Mouse (Mus musculus): ENCODE measurements around the gene Xpo4.

Xpo4 gene

DNA sequence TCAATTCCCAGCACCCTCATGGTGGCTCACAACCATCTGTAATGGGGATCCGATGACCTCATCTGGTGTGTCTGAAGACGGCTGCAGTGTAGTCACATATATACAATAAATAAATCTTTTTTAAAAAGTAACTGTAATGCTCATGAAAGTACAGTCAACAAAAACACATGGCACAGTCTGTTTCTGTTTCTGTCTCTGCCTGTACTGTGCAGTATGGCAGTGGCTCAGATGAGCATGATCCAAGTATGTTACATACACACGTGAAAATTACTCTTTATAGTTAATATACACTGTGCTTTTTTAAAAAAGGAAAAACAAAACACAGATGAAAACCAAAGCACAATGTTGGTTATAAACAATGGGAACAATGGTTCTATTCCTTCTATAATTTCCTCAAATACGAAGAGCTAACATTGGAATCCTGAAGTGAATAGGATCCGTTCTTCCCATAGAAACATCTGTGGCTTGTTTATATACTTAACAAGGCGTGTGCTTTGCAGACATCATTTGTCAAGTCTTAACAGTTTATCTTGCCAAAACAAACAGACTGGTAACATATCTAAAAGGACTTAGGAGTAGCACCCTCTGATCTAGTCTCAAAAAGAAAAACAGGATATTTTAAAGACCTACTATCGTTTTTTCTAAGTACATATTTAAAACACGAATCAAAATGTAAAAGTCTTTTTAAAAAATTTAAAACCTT lies 58.4 kb downstream of the Xpo4 start:
- no peak for DNase-seq

DNA sequence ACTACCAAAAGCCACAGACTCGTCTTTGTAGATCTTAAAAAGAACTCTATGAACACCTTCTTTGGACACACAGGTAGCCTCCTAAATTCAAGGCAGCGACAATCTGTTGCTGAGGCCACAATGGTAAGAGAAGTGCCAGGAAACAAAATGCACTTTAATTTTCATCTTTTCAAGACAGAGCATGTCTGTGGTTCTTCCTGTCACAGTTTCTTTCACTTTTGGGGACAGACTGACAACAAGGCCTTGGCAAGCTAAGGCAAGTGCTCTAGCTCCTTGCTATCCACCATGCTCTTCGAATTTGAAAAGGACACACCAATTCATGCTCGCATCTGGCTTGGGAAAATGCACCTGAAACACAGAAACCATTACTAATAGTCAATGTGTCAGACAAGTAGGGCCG lies 72.0 kb downstream of the Xpo4 start:
- no peak for DNase-seq

DNA sequence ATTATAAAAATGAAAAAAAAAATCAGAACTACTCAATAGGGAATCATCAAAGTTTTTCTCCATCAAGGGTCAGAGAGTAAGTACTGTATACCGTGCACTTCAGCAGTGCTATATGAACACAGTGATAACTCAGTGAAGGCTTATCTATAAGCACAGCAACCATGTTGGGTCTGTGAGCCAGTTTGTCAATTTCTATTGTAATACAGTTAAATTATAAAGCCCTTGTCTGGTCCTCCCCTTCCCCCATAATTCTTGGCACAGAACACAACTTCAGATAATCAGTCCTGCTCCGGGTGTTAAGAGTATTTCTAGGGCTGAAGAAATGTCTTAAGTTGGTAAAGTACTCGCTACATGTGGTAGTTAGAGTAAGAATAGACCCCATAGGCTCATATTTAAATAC lies 73.4 kb downstream of the Xpo4 start:
- no peak for DNase-seq

GRCm38 (mm10) chr14:57576364-57577060 lies 88.7 kb downstream of the Xpo4 start:
- no peak for DNase-seq

DNA sequence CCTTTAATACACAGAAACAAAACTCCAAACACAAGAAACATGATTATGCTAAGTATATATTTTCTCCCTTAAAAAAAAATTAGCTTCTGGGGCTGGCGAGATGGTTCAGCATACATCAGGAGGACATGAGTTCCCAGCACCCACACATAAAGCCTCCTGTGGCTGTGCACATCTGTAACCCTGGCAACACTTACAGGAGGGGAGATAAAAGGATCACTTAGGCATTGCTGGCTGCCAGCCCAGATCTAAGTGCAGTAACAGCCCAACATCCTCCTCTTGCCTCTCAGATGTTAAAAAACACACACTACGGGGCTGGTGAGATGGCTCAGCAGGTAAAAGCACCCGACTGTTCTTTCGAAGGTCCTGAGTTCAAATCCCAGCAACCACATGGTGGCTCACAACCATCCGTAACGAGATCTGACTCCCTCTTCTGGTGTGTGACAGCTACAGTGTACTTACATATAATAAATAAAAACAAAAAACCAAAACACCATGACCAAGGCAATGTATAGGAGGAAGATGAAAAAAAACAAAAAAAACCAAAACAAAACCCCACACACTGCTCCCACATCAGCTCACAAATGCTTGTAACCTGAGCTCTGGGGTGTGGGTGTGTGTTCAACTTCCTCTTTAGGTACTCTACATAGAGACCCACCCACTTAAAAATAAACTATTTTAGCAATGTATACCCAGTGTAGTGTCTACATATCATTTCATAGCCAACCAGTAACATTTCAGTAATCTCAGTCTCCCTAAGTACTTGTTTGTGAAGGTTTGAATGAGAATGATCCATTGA lies 90.2 kb downstream of the Xpo4 start:
- DNase-seq, result no peak

GRCm38 (mm10) chr14:57571155-57572133 lies 93.8 kb downstream of the Xpo4 start, which contains the start of gene Eef1akmt1:
Eef1akmt1 (minus strand) TSS chr14:57571612.
- DNase-seq, result peak; percentile 97

- DNase-seq, result no peak
Measured at GRCm38 (mm10) chr14:57565626-57566025, 99.6 kb downstream of the Xpo4 start.

- no peak for DNase-seq
Measured at GRCm38 (mm10) chr14:57556922-57557321, 108.3 kb downstream of the Xpo4 start.

DNA sequence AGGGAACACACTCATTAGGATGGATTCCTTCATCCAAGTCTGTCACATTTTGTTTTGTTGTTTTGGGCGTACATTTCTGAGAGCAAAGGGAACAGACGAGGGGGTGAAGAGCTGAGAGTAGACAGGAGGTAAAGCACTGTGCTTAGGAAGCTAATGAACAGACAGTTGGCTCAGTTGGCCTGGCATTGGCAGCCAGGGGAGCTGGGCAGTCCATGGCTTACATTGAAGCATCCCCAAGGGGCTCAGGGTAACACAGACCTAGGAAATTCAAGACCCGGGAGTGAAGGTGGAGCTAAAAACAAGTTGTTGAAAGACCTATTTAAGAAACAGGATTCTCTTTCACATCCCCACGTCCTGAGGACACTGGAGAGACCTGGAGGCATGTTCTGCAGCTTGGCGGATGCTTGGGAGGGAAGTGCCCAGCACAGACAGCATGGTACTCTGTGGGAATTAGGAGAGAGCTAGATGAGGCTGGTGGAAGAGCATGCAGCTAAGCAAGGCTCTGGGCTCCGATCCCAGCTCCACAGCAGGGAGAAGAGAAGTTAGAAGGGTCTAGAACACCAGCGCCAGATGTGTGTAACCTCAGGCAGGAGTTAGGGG lies 109.7 kb downstream of the Xpo4 start:
- DNase-seq, result no peak

DNA sequence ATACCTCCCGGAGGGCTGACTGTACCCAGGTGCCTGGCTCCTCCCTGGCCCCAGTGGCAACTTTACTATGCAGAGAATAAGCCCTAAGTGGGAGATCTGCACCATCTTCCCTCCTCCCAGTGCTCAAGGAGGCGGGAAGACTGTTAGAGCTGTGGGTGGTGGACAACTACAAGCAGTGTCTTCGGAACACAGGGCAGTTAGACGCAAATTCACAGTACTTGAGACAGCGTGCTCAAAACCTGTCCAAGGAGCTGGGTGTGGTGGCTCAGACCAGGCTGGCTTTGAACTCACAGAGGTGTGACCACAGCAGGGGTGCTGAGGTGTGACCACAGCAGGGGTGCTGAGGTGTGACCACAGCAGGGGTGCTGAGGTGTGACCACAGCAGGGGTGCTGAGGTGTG lies 110.8 kb downstream of the Xpo4 start:
- DNase-seq, result no peak

DNA sequence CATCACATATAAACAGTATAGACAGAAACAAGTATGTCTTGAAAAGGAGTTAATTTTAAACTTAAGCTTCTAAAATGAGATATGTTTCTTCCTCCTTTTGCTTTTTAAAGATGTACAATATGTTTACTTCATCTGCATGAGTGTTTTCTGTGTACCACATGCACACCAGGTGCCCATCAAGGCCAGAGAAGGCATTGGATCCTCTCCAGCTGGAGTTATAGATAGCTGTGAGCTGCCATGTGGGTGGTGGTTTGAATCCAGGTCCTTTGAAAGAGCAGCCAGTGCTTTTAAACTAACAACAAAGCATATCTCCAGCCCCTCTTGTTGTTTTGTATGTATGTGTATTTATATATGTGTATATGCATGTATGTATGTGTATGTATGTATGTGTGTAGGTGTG lies 112.3 kb downstream of the Xpo4 start:
- no peak for DNase-seq

- no peak for DNase-seq
Measured at GRCm38 (mm10) chr14:57547062-57547461, 118.2 kb downstream of the Xpo4 start.

- DNase-seq, result no peak
Measured at GRCm38 (mm10) chr14:57546557-57547021, 118.6 kb downstream of the Xpo4 start.

DNA sequence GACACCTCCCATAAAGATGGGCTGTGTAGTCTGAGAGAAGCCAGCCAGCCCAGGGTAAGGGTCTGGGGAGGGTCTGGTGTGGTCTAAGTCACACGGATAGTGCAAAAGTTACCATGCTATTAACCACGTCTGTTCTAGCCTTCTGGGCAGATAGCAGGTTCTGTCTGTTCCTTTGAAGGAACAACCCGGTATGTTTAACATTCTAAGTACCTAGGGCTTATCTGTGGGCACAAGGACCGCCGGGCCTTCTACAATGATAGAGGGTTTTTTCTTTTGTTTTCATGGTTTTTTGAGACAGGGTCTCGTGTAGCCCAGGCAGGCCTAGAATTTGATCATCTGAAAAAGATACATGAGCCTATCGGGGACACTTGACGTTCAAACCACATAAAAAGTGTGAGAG lies 119.1 kb downstream of the Xpo4 start:
- no peak for DNase-seq

GRCm38 (mm10) chr14:57545526-57545925 lies 119.7 kb downstream of the Xpo4 start:
- DNase-seq, result no peak

GRCm38 (mm10) chr14:57543420-57544039 lies 121.7 kb downstream of the Xpo4 start:
- DNase-seq, result no peak

DNA sequence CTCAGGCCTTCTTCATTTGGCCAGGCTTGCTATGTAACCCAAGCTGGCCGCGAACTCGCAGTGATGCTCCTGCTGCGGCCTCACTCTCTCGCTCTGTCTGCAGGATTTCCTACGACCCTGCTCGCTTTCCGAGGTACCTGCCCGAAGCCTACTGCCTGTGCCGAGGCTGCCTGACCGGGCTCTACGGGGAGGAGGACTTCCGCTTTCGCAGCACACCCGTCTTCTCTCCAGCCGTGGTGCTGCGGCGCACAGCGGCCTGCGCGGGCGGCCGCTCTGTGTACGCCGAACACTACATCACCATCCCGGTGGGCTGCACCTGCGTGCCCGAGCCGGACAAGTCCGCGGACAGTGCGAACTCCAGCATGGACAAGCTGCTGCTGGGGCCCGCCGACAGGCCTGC lies 123.0 kb downstream of the Xpo4 start:
- DNase-seq, result no peak

GRCm38 (mm10) chr14:57540683-57541082 lies 124.5 kb downstream of the Xpo4 start:
- DNase-seq, result no peak

- no peak for DNase-seq
Measured at GRCm38 (mm10) chr14:57537261-57538015, 127.8 kb downstream of the Xpo4 start.

- no peak for DNase-seq
Measured at GRCm38 (mm10) chr14:57536820-57537219, 128.4 kb downstream of the Xpo4 start.

GRCm38 (mm10) chr14:57535646-57536045 lies 129.6 kb downstream of the Xpo4 start:
- no peak for DNase-seq
